Comparison of ENCODE assay signal across 11 mouse cellular contexts in genomic region chr7:144970997-144971768, GRCm38 (mm10). TPM values are rescaled to one million over a fixed set of nuclear protein-coding genes. Genes with fewer than 3 reads are reported as not detected.
A peak's percentile ranks its signal among the peaks of the same experiment; 100 is the strongest.
DNase-seq lines count a peak whose midpoint lies in the region; ATAC-seq and TF ChIP-seq lines count a peak whose summit lies in the region.
"Had no signal": no experiment of that assay in that cellular context is flagged by ENCODE, and none has a peak within 500 bp of the region (broad histone marks: within the 10 kb centered on the region; RNA-seq: fewer than 3 reads in every experiment).

No protein-coding gene starts in this region.

- H3K27me3 ChIP-seq in liver, embryonic 12.5 days (replicated peaks): no peaks in the 10 kb centered on the region
- no peaks in the 10 kb centered on the region for H3K27me3 ChIP-seq in liver, embryonic 11.5 days (replicated peaks; ENCODE audit: control insufficient read depth, insufficient read depth, low read length)
- no peaks in the 10 kb centered on the region for H3K27me3 ChIP-seq in intestine, embryonic 15.5 days (replicated peaks)
- H3K27me3 ChIP-seq in stomach, embryonic 16.5 days (ENCODE audit: control insufficient read depth, insufficient read depth, low read length): no peaks in the 10 kb centered on the region
- no peaks in the 10 kb centered on the region for H3K27me3 ChIP-seq in cerebellum, adult 2 months (ENCODE audit: control insufficient read depth, insufficient read depth, low read length)
- H3K27me3 ChIP-seq: neural tube, embryonic 12.5 days had no signal

- H3K9ac ChIP-seq in liver, embryonic 12.5 days: no peak overlapping the region
- H3K9ac ChIP-seq in liver, embryonic 11.5 days (ENCODE audit: low read depth, low read length): no peak overlapping the region
- no peak overlapping the region for H3K9ac ChIP-seq in intestine, embryonic 15.5 days
- H3K9ac ChIP-seq in stomach, embryonic 16.5 days (ENCODE audit: low read length): no peak overlapping the region
- H3K9ac ChIP-seq: neural tube, embryonic 12.5 days had no signal

- no peaks in the 10 kb centered on the region for H3K4me1 ChIP-seq in liver, embryonic 12.5 days
- no peaks in the 10 kb centered on the region for H3K4me1 ChIP-seq in liver, embryonic 11.5 days (replicated peaks; ENCODE audit: control insufficient read depth, insufficient read depth, low read length)
- H3K4me1 ChIP-seq in intestine, embryonic 15.5 days (replicated peaks): no peaks in the 10 kb centered on the region
- no peaks in the 10 kb centered on the region for H3K4me1 ChIP-seq in stomach, embryonic 16.5 days (ENCODE audit: control insufficient read depth, insufficient read depth, low read length)
- no peaks in the 10 kb centered on the region for H3K4me1 ChIP-seq in cerebellum, adult 2 months (ENCODE audit: control insufficient read depth, insufficient read depth, low read length)
- H3K4me1 ChIP-seq: neural tube, embryonic 12.5 days had no signal

- 50% methylated on average over 8 of the region's 8 CpGs for WGBS in liver, embryonic 12.5 days (ENCODE audit: insufficient replicate concordance)
- WGBS in liver, embryonic 11.5 days: 66% methylated on average over 8 of the region's 8 CpGs
- 68% methylated on average over 8 of the region's 8 CpGs for WGBS in intestine, embryonic 15.5 days
- WGBS in stomach, embryonic 16.5 days: 53% methylated on average over 8 of the region's 8 CpGs
- WGBS in cerebellum, adult 2 months: 68% methylated on average over 8 of the region's 8 CpGs

- no peaks in the 10 kb centered on the region for H3K9me3 ChIP-seq in liver, embryonic 12.5 days (replicated peaks)
- H3K9me3 ChIP-seq in liver, embryonic 11.5 days (ENCODE audit: control insufficient read depth, low read length): no peaks in the 10 kb centered on the region
- H3K9me3 ChIP-seq in intestine, embryonic 15.5 days: no peaks in the 10 kb centered on the region
- no peaks in the 10 kb centered on the region for H3K9me3 ChIP-seq in stomach, embryonic 16.5 days (replicated peaks; ENCODE audit: control insufficient read depth, low read length)
- H3K9me3 ChIP-seq: neural tube, embryonic 12.5 days had no signal

- no peak for TF ChIP-seq POLR2A in cerebellum, adult 2 months (IDR thresholded peaks at IDR 0.05; ENCODE audit: borderline replicate concordance, insufficient read depth, low read length)

- H3K27ac ChIP-seq in liver, embryonic 12.5 days: no peak overlapping the region
- no peak overlapping the region for H3K27ac ChIP-seq in liver, embryonic 11.5 days (ENCODE audit: low read depth, low read length)
- H3K27ac ChIP-seq in intestine, embryonic 15.5 days: no peak overlapping the region
- H3K27ac ChIP-seq in stomach, embryonic 16.5 days (ENCODE audit: low read length): peak overlapping the region; percentile 17; the same call in 1 of the 2 replicates
- H3K27ac ChIP-seq in cerebellum, adult 2 months (ENCODE audit: insufficient read depth, low read length): no peak overlapping the region
- H3K27ac ChIP-seq: neural tube, embryonic 12.5 days had no signal

- H3K4me3 ChIP-seq in liver, embryonic 12.5 days: no peak overlapping the region
- no peak overlapping the region for H3K4me3 ChIP-seq in liver, embryonic 11.5 days (ENCODE audit: low read depth, low read length)
- no peak overlapping the region for H3K4me3 ChIP-seq in intestine, embryonic 15.5 days (replicated peaks)
- H3K4me3 ChIP-seq in stomach, embryonic 16.5 days (replicated peaks; ENCODE audit: low read length): no peak overlapping the region
- H3K4me3 ChIP-seq in cerebellum, adult 2 months (replicated peaks; ENCODE audit: insufficient read depth, low read depth, low read length): no peak overlapping the region
- H3K4me3 ChIP-seq: erythroblast, embryonic 14.5 days; neural tube, embryonic 12.5 days had no signal

- DNase-seq in liver, embryonic 11.5 days (ENCODE audit: low spot score): no peak
- DNase-seq in adrenal gland, adult 2 months: peak; percentile 85
- DNase-seq in layer of hippocampus, postnatal 25 days (ENCODE audit: extremely low spot score in 1 of 2, low spot score in 1 of 2): no peak
- DNase-seq in cerebellum, adult 2 months: no peak
- DNase-seq: cerebellum, adult 18-20 months; kidney, postnatal 14 days had no signal

- no peak for TF ChIP-seq CTCF in cerebellum, adult 2 months (IDR thresholded peaks at IDR 0.05; ENCODE audit: borderline replicate concordance, insufficient read depth, low read depth, low read length)

- no peak overlapping the region for H3K4me2 ChIP-seq in liver, embryonic 12.5 days
- H3K4me2 ChIP-seq in liver, embryonic 11.5 days: no peak overlapping the region
- H3K4me2 ChIP-seq in intestine, embryonic 15.5 days (replicated peaks): no peak overlapping the region
- H3K4me2 ChIP-seq in stomach, embryonic 16.5 days (ENCODE audit: low read depth, low read length): no peak overlapping the region
- H3K4me2 ChIP-seq: neural tube, embryonic 12.5 days had no signal

- H3K36me3 ChIP-seq in liver, embryonic 12.5 days: no peaks in the 10 kb centered on the region
- H3K36me3 ChIP-seq in liver, embryonic 11.5 days (ENCODE audit: control insufficient read depth, insufficient read depth, low read length): no peaks in the 10 kb centered on the region
- H3K36me3 ChIP-seq in intestine, embryonic 15.5 days: no peaks in the 10 kb centered on the region
- no peaks in the 10 kb centered on the region for H3K36me3 ChIP-seq in stomach, embryonic 16.5 days (ENCODE audit: control insufficient read depth, insufficient read depth, low read length)
- H3K36me3 ChIP-seq: neural tube, embryonic 12.5 days had no signal

- peak; percentile 42; the same call in 1 of the 2 replicates for ATAC-seq in liver, embryonic 12.5 days
- no peak for ATAC-seq in liver, embryonic 11.5 days (replicated peaks; ENCODE audit: low FRiP score)
- peak; percentile 23; the same call in 1 of the 2 replicates for ATAC-seq in intestine, embryonic 15.5 days
- peak; percentile 79 for ATAC-seq in stomach, embryonic 16.5 days (ENCODE audit: insufficient read depth, low FRiP score)

RNA-seq across cellular contexts. Expression of gene Ccnd1, which starts 31.5 kb away (rescaled TPM):
- polyA plus RNA-seq in liver, embryonic 12.5 days (2016; fragmentation: Nextera tagmentation; extraction: Ambion mirVana): 46.0 and 47.1 TPM in 2 replicates
- 60.5 and 69.2 TPM in 2 replicates for polyA plus RNA-seq in liver, embryonic 11.5 days (2014; fragmentation: Nextera tagmentation; extraction: Ambion mirVana)
- total RNA-seq in adrenal gland, adult 2 months (2021): 100 to 1,000 TPM; 105 to 244 TPM
- 115 and 133 TPM in 2 replicates for polyA plus RNA-seq in adrenal gland, adult 2 months (2012; rRNA removed)
- polyA plus RNA-seq in intestine, embryonic 15.5 days (2015; fragmentation: Nextera tagmentation; extraction: Ambion mirVana): 66.8 and 77.9 TPM in 2 replicates
- 59.0 and 65.4 TPM in 2 replicates for polyA plus RNA-seq in stomach, embryonic 16.5 days (2015; fragmentation: Nextera tagmentation; extraction: Ambion mirVana)
- 10 to 100 TPM; 52.4 to 53.8 TPM for total RNA-seq in layer of hippocampus, postnatal 25 days (2021)
- 21.8 and 23.1 TPM in 2 replicates for polyA plus RNA-seq in cerebellum, adult 2 months (2012; rRNA removed)

RNA-seq across cellular contexts. Expression of gene LTO1, which starts 56.3 kb away (rescaled TPM):
- 11.6 and 12.8 TPM in 2 replicates for polyA plus RNA-seq in liver, embryonic 12.5 days (2016; fragmentation: Nextera tagmentation; extraction: Ambion mirVana)
- 16.2 and 20.9 TPM in 2 replicates for polyA plus RNA-seq in liver, embryonic 11.5 days (2014; fragmentation: Nextera tagmentation; extraction: Ambion mirVana)
- total RNA-seq in adrenal gland, adult 2 months (2021): 10 to 100 TPM; 20.5 to 27.0 TPM
- polyA plus RNA-seq in adrenal gland, adult 2 months (2012; rRNA removed): 7.8 and 9.5 TPM in 2 replicates
- 24.1 and 25.2 TPM in 2 replicates for polyA plus RNA-seq in intestine, embryonic 15.5 days (2015; fragmentation: Nextera tagmentation; extraction: Ambion mirVana)
- 27.9 and 28.6 TPM in 2 replicates for polyA plus RNA-seq in stomach, embryonic 16.5 days (2015; fragmentation: Nextera tagmentation; extraction: Ambion mirVana)
- 10 to 100 TPM; 23.7 to 25.8 TPM for total RNA-seq in layer of hippocampus, postnatal 25 days (2021)
- polyA plus RNA-seq in cerebellum, adult 2 months (2012; rRNA removed): 38.0 and 45.8 TPM in 2 replicates
